ENCODE assay signal across 18 mouse cellular contexts in the genomic region with DNA sequence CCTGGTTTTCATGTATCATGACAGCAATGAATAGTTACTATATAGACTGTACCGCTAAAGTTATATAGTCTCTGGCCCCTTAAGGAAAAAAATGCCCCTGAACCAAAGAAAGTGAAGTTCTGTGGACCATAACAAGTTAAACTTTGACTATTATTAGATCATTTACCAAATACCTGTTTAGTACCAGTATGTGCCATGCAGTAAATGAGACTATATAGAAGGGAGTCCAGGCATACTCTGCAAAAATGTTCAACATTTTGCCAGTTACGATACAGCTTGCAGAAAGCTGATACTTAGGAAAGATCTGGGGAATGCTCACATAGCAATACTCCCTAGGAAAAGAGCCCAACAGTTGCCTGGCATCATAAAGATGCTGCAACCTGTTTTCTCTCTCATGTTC.
"Had no signal": no experiment of that assay in that cellular context is flagged by ENCODE, and none has a peak within 500 bp of the region (broad histone marks: within the 10 kb centered on the region; RNA-seq: fewer than 3 reads in every experiment).

No protein-coding gene starts in this region.

- H3K27ac ChIP-seq: midbrain, embryonic 10.5 days; midbrain, embryonic 12.5 days; neural tube, embryonic 13.5 days; neural tube, embryonic 15.5 days had no signal

- H3K9me3 ChIP-seq: midbrain, embryonic 10.5 days; midbrain, embryonic 12.5 days; neural tube, embryonic 13.5 days; neural tube, embryonic 15.5 days had no signal

- H3K27me3 ChIP-seq: midbrain, embryonic 12.5 days; neural tube, embryonic 13.5 days; neural tube, embryonic 15.5 days had no signal

- H3K9ac ChIP-seq: lung, embryonic 14.5 days; midbrain, embryonic 12.5 days; neural tube, embryonic 13.5 days; neural tube, embryonic 15.5 days had no signal

- H3K4me3 ChIP-seq: midbrain, embryonic 10.5 days; midbrain, embryonic 12.5 days; myocyte; neural tube, embryonic 13.5 days; neural tube, embryonic 15.5 days had no signal

- H3K4me1 ChIP-seq: midbrain, embryonic 10.5 days; midbrain, embryonic 12.5 days; neural tube, embryonic 13.5 days; neural tube, embryonic 15.5 days had no signal

- H3K4me2 ChIP-seq: lung, embryonic 14.5 days; midbrain, embryonic 12.5 days; neural tube, embryonic 13.5 days; neural tube, embryonic 15.5 days had no signal

- DNase-seq: lung, embryonic 14.5 days; lung, postnatal 10 days; lung, postnatal 4 days; midbrain, embryonic 14.5 days; retina, postnatal 1 day; right cerebral cortex, adult 18-20 months; right cerebral cortex, postnatal 25 days; right cerebral cortex, postnatal 4 days; spleen, adult 18-20 months; thymus, adult 18-20 months; thymus, postnatal 14 days; thymus, postnatal 36 days had no signal

- H3K36me3 ChIP-seq: midbrain, embryonic 10.5 days; midbrain, embryonic 12.5 days; neural tube, embryonic 13.5 days; neural tube, embryonic 15.5 days had no signal

- ATAC-seq: midbrain, embryonic 16.5 days had no signal
